Mouse (Mus musculus): ENCODE measurements around the gene Bag6.

DNA sequence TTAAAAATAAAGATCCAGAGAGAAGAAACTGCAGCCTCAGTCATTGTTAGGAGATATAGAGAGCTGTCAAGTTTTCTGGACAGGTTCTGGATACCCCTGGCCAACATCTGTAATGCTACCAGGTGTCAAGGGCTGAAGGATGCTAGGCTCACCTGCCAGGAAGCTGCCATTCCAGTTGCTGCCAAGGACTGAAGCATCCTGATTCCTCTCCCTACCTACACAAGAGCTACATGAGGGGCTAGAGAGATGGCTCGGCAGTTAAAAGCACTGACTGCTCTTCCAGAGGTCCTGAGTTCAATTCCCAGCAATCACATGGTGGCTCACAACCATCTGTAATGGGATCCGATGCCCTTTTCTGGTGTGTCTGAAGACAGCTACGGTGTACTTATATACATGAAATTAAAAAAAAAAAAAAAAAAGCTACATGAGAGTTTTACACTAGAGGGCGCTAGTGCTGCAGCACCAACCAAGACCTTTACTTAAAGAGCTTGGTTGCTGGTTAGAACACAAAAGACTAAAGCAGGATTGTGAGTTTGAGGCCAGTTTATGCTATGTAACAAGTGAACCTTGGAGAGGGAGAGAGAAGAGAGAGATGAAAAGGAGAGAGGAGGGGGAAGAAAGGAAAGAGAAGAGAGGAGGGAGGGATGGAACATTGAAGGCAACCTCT is 33.7 kb downstream of the Bag6 start:
- TF ChIP-seq E2F4 (IDR thresholded peaks at IDR 0.05; ENCODE audit: insufficient read depth) (no peak), SRF (IDR thresholded peaks at IDR 0.05; ENCODE audit: control insufficient read depth, insufficient read length, low read depth) (no peak), POLR2A (IDR thresholded peaks at IDR 0.05; ENCODE audit: insufficient read length, low read depth) (no peak)

All from myocyte (in vitro differentiated cells).